Mouse (Mus musculus): ENCODE measurements around the gene Pip5k1b.
"Not testable (repeated sequence)": the region's sequence is repeated elsewhere in the genome, so short reads cannot be mapped to it uniquely, and the experiment has no call there.

The Pip5k1b gene

DNA sequence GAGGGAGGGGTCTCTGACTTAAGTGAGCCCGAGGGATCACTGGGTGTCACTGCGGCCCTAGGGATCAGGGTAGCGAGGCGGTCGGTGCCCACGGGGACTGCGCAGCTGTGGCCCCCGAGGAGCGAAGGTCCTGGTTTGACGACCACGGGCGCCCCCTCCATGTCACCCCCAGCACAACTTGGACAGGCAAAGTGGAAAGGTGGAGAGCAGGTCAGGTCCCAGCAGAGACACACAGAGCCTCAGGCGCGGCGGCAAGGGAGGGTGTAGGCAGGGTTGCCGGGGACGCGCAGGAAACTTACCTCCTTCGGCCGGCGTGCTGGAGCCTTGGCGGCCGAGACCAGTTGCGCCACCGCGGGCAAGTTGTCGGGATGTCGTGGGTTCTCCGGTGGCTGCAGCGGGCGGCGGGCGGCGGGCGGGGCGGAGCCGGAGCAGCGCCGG lies at the start of gene Pip5k1b:
Gene Pip5k1b, minus strand, starts transcription at position 407 of the 438 bp plus-strand sequence.
- peak; percentile 82 for DNase-seq (ENCODE audit: low read depth, low spot score)

DNA sequence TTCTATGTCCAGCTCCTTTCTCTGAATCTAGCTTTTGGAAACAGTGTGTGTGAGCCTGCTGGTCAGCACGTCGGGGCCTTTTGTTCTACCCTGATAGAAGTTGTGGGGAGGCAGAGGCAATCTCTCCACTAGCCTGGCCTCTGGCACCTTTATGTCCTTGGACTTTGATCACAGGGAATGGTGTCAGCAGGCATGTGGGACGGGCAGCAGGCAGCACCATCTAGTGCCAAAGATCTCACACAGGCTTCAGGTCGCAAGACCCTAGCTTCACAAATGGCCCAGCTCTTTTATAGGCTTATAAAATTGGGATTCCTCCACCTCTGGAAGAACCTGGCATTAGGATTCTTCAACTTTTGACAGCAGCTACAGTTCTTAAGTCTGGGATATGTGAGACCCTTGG lies 48.4 kb upstream of the Pip5k1b start:
- no peak for DNase-seq (ENCODE audit: low read depth, low spot score)

DNA sequence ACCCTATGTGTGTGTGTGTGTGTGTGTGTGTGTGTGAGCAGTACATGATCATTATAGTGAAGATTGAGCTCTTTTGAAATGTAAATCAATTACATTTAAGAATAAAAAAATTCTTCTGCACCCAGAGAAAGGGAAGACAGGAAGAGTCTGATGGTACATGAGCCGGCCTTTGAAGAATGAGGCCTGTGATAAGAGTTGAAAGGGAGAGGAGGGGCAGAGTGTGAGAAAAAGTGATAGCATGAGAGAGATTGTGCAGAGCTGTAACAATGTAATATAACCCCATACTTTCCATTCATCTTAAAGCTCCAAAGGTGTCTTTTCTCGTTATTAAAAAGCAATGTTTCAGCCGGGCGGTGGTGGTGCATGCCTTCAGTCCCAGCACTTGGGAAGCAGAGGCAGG lies 47.8 kb upstream of the Pip5k1b start:
- DNase-seq (ENCODE audit: low read depth, low spot score) = no peak

DNA sequence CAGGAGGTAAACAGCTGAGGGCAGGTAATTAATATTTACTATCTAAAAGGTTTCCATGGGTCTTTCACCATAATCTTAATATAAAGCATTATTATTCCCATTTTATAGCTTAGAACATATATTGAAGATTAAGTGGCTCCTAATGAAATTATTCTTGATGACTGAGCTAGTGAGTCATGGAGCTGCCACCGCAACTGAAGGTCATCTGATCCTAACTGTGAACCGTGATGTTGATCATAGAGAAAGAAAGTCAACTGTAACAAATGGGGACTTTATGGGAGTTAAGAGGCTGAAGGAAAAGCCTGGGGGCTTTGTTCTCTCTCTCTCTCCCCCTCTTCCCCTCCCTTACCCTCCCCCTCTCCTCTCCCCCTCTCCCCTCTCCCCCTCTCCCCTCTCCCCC lies 31.1 kb upstream of the Pip5k1b start:
- DNase-seq (ENCODE audit: low read depth, low spot score) = no peak

DNA sequence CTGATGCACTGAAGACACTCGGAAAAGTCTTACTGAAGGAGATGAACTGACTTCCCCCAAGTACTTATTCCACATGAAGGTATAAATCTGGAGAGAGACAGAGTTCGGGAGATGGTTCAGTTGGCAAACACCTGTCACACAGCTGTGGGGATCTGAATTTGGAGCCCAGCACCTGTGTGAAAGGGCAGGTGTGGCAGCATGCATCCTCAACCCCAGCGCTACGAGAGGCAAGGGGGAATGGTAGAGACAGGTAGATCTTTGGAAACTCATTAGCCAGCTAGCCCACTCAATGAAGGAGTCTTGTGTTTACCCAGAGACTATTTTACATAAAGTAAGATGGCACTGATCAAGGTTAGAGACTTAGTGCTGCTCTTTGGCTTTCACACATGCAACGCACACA lies 29.5 kb upstream of the Pip5k1b start:
- no peak for DNase-seq (ENCODE audit: low read depth, low spot score)

DNA sequence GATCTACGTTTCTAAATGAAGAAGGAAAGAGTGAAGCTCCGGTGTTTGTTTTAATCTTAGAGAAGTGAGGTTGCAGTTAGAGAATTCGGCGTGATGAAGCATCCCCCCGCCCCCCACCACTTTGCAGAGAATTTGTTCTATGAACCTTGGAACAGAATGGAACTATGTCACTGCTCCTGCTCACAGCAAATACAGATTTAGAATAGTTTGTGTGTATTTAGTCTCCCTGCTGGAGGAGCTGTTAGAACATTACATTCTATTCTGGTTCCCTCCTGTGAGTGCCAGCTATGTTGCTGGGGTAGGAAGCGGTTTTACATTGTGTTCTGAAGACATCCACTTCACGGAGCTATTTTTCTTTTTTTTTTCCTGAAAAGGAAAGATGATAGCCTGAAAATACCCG lies 28.3 kb upstream of the Pip5k1b start:
- no peak for DNase-seq (ENCODE audit: low read depth, low spot score)

DNA sequence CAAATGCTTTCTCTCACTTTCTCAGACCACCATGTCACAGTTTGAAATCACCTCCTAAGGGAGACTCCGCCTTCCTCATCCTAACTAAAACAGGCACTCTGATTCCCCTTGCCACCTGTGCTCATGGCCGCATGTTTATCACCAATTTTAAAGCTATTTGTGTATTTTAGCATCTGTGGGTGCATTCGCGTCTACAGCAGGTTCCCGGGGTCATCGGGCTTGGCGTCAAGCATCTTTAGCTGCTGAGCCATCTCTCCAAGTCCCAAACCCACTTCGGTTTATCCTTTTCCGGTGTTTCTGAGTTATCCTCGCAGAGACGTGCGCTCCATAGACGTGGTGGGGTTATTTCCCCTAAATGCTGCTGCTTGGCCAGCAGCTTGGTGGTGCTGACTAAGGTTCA lies 20.5 kb upstream of the Pip5k1b start:
- no peak for DNase-seq (ENCODE audit: low read depth, low spot score)

DNA sequence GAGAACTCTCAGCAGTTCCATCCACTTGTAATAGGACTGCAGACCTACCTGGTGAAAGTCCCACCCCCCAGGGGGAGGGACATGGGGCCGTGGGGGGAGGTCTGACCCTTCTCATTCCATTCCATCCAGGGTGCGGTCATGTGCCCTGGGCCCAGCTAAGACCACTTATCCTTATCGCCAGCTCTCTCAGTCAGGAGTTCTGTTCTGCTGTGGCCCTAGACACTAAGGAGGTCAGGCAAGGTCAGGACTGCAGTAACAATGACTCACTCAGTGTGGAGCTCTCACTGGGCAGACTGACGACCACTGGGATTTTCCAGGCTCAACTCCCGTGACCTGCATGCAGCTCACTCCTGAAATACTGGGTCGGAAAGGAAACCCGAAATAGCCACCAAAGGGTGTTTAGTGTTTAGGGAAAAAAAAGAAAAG lies 16.1 kb upstream of the Pip5k1b start:
- DNase-seq (ENCODE audit: low read depth, low spot score) = peak; percentile 43

DNA sequence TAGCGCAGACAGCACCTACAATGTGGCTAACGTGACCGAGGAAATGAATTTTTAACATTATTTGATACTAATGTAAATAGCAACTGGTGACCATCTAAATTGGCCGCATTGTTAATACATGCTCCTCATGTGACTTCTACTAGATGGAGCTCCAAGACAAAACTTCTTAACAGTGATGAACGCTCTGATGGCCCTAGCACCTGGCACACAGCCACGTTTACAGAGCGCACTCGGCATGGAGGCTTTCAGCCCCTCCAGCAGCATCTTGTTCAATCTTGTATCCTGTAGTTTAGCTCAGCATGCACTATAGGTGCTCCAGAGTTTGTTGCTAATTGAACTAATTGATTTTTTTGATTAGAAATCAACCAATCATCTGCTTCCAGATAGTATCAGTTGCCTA lies 15.3 kb upstream of the Pip5k1b start:
- no peak for DNase-seq (ENCODE audit: low read depth, low spot score)

DNA sequence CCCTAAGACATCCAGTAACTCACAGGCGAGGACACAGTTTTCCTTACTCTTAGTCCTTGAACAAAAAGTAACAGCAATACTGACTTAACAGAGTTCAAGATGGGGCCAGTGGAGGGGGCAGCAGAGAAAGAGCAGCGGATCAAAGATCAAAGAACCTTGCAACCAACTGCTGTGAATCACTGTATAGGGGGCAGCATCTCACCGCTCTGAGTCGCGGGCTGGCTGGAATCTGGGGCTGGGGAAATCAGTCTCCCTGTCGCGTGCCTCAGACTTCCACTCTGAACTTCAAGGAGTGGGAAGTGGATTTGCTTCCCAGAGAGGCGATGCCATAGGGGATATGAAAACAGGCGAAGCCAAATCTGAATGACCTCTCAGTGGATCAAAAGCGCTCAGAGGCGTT lies 1.8 kb upstream of the Pip5k1b start:
- peak; percentile 32 for DNase-seq (ENCODE audit: low read depth, low spot score)

DNA sequence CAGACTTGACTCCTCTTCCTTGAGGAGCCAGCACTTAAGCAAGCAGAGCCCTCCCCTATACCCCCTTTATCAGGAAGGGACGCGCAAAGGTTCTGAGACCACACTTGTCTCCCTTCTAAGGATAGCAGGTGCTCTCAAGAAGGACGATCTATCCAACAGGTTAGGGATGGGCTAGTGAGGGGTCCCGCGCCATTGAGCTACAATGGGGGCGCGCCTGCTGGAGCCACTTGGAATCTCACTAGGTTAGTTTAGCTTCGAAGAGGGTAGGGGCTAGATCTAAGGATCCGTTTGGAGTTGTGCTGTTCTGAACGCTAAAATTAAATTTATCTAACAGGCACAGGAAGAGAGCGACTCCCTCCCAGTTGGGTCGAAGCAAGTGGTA lies 904 bp upstream of the Pip5k1b start:
- no peak for DNase-seq (ENCODE audit: low read depth, low spot score)

DNA sequence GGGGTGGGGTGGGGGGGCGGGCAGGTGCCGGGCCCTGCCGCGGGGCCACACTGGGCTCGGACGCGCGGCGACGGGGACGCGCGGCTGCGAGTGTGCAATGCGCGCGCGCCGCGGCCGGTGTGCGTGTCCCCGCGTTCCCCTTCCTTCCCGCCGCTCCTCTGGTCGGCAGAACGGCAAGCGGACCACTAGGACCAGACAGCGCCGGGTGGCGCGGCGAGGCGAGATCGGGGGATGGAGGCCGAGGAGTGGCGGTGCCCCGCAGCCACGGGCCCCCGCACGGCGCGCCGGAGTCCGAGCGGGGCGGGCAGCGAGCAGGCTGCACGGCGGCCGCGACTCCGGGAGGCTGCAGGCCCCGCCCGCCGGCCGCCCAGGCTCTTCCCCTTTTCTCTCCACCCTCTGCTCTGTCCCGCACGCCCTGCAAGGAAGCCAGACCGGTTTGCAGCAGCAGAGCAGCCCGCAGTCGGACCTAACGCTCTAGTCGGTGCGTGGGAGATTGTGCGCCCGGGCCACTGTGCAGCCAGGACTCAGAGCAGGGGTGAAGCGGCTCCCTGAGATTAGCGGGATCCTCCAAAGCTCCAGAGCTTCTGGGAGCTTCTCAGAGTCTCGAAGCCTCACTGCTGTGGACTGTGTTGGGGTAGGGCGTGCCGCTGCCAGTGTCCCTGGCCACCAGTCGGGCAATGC lies 372 bp upstream of the Pip5k1b start:
- peak; percentile 85 for DNase-seq (ENCODE audit: low read depth, low spot score)

DNA sequence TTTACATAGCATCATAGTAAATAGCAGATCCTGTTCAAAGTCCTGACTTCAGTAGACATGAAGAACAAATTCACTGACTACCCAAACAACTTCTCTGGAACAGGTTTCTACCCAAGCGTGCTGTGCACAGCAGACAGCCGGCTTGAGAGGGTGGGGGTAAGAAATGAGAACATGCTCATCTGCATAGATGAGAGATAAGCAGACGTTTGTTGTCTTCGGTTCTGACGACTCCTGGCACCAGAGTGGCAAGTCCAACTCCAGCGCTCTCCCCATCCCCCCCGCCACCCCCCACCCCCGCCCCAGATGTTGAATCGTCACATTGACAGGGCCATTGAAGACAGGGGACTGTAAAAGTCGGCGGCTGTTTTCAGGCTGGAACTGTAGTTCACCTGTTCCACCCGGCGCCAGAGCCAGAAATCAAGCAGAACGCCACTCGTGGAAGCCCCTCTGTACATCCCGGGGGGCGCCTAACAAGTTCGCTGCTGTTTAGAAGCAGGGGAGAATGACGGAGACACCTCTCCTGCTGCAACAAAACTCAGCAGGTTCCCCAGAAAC lies 684 bp downstream of the Pip5k1b start:
- DNase-seq (ENCODE audit: low read depth, low spot score) = no peak

DNA sequence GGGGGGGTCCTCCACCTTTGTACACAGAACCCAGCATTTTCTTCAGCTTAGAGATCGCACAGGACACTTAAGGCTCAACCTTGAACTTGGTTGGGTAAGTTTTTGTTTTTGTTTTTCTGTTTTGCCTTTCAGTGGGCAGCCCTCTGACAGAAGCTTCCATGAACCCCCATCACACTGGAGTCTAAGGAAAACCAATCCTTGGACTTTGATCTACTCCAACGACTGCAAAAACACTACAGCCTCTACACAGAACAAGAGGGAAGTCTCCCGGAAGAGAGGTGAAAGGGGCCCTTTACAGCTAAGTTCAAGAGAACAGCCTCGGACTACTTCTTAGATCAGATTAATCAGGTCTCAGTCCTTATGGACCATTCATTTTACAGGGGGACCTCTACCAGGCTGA lies 1.2 kb downstream of the Pip5k1b start:
- DNase-seq (ENCODE audit: low read depth, low spot score) = no peak

DNA sequence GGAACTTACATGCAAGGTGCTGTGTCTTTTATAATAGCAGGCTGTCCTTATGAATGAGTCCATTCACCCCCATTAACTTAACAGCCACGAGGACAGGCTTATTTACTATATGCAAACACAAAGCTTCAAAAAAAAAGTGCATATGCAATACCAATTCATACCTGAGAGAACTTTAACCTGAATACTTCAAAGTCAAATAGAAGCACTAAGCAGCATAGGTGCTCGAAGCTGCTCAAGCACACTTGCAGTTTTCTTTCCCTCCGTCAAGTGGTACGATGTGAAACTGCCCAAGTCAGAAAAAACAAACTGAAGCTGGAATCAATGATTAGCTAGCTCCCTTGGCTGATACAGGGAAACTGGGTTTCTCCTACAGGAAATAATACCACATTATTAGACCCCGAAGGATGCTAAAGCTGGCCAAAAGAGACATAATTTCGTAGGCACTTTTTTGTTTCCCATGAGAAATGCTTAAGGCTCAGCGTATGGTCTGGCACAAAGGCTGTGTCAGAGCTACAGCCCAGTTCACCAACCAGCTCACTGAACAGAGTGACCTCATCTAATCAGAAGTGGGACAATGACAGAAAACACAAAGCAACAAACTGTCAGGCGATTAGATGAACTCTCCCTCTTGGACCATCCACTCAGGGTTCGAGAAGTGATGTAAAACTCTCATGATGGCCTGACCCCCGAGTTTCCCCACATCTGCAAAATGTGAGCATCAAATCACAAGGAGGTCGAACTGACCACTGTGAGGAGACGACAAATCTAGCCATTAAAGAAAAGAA lies 2.2 kb downstream of the Pip5k1b start:
- DNase-seq (ENCODE audit: low read depth, low spot score) = no peak

DNA sequence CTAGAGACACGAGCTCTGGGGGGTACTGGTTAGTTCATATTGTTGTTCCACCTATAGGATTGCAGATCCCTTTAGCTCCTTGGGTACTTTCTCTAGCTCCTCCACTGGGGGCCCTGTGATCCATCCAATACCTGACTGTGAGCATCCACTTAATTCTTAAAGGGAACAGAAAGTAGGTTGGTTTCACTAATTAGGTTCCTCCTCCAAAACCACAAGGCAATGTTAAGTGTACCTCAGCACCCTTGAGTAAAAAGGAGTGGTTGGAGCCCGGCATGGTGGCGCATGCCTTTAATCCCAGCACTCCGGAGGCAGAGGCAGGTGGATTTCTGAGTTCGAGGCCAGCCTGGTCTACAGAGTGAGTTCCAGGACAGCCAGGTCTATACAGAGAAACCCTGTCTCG lies 3.0 kb downstream of the Pip5k1b start:
- DNase-seq (ENCODE audit: low read depth, low spot score) = not testable (repeated sequence)

DNA sequence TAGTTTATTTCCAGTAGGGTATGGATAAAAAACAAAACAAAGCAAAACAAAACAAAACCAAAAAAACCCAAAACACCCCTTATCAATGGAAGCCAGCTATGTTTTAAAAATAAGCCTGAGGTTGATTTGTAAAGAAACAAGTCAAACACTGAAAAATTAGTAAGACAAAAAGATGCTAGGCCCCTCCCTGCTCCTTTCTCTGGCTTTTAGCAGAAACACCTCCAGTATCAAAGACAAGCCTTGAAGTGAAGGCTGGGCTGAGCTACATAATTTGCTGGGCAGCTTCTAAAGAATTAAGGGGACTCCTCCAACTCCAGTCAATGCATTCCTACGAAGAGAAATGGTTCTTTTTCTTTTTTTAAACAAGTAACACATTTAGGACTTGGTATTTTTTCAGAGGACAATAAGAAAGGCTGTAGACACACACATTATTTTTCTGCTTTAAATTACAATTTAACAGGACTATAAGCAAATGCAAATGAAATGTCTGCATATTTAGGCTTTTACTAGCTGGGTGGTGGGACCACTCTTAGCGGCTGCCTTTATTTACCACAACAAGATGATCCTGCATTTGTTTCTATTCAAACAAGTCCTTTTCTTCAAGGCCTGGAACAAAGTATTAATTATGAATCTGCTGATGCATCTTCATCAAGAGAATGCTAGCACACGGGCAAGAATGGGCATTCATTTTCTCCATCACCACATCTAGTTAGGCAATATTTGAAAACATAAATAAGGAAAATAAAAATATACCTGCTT lies 4.3 kb downstream of the Pip5k1b start:
- DNase-seq (ENCODE audit: low read depth, low spot score) = peak; percentile 52

DNA sequence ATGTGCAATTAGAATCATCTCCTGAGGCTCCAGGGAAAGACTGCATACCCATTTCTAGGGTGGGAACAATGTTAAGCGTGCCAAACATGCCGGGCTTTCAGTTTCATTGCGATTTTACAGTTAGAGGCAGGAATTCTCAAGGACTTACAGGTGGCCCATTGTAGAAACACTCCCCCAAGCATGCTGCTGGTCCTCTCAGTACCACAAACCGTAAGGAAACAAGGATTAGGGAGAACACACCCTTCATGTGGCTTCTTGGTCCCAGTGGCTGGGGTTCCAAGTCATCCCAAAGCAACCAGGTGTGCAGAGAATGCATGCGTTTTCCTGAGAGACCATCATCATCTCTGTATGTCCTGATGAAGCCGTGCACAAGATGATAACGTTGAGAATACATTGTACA lies 4.9 kb downstream of the Pip5k1b start:
- peak; percentile 56 for DNase-seq (ENCODE audit: low read depth, low spot score)

DNA sequence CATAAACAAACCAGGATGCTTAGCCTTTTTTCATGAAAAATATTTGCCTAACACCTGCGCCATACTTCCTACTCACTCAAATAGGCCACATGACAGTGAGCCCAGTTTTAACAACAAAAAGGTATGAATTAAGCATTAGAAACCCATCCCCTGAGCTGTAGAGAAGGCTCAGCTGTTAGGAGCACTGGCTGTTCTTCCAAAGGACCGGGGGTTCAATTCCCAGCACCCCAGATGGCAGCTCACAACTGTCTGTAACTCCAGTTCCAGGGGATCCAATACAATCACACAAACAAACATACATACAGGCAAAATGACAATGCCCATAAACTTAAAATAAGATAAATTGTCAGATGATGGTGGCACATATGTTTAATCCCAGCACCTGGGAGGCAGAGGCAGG lies 5.7 kb downstream of the Pip5k1b start:
- no peak for DNase-seq (ENCODE audit: low read depth, low spot score)

DNA sequence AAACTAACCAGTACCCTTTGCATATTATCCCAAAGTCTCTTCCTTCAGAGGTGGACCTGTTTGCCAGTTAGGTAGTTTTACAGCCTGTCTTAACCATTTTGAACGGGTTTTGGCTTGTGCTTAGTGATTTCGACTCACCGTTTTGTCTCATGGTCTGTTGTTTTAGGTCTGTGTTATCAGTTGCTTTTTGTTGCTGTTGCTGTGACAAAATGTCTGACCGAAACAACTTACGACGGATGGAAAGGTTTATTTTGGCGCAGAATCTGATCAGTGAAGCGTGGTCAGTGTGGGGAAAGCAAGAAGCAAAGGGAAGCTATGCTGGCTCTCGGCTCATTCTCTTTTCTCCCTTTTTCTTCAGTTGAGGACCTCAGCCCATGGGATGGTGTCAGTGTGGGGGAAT lies 7.3 kb downstream of the Pip5k1b start:
- DNase-seq (ENCODE audit: low read depth, low spot score) = no peak

DNA sequence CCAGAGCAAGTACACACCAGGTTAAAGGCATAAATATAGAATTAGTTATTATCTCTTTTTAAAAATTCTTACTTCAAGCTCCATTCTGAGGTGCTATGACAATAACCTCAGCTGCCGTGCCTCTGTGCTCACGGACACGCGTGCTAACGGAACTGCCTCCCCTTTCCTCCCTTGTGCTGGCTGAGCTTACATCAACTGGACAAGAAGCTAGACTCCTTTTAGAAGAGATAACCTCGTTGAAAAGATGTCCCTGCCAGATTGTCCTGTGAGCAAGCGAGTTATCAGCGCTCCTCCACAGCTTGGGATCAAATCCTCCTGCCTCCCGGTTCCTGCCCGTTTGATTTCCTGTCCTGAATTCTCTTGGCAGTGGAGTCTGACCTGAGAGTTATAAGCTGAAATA lies 9.5 kb downstream of the Pip5k1b start:
- DNase-seq (ENCODE audit: low read depth, low spot score) = no peak
